Mouse (Mus musculus) myocyte (in vitro differentiated cells): ENCODE results near the gene Tmem132a. TPM values are rescaled to one million over a fixed set of nuclear protein-coding genes. Genes with fewer than 3 reads are reported as not detected.

ENCODE experiments used
- H3K27me3 ChIP-seq: one replicate; pipeline ENCODE4 v1.6.1; 2011; ENCODE audit not compliant: control insufficient read depth, insufficient read depth, insufficient read length
- H3K36me3 ChIP-seq: one replicate; pipeline ENCODE4 v1.6.1; 2011; ENCODE audit not compliant: control insufficient read depth, insufficient read depth
- H3K4me2 ChIP-seq: one replicate; pipeline ENCODE4 v1.6.1; 2011; ENCODE audit warnings: low read depth, control low read depth
- H3K4me3 ChIP-seq: one replicate; pipeline ENCODE4 v1.5.1; 2011; ENCODE audit warnings: mild to moderate bottlenecking, control low read depth, moderate library complexity
- H3K79me2 ChIP-seq: one replicate; pipeline ENCODE4 v1.6.1; 2011; ENCODE audit not compliant: control insufficient read depth, insufficient read depth
- H3ac ChIP-seq: one replicate; pipeline ENCODE4 v1.6.1; 2011; ENCODE audit not compliant: control insufficient read depth, insufficient read length
- CEBPB ChIP-seq: IDR thresholded peaks from 2 replicates; pipeline ENCODE4 v1.6.1; 2011; ENCODE audit warnings: mild to moderate bottlenecking, moderate library complexity; ENCODE audit not compliant: poor library complexity, insufficient read depth, severe bottlenecking
- E2F4 ChIP-seq: IDR thresholded peaks from one replicate; pipeline ENCODE4 v1.6.1; 2011; ENCODE audit warnings: mild to moderate bottlenecking, control low read depth, moderate library complexity; ENCODE audit not compliant: insufficient read depth
- MAX ChIP-seq: IDR thresholded peaks from one replicate; pipeline ENCODE4 v1.6.1; 2011; ENCODE audit warnings: low read depth, mild to moderate bottlenecking, control low read depth
- MYOD1 ChIP-seq, 3 experiments: IDR thresholded peaks; one replicate each; pipeline ENCODE4 v1.6.1; 2011; ENCODE audit warnings: control low read depth in 2 of 3, low read depth in 2 of 3, mild to moderate bottlenecking in 2 of 3, moderate library complexity in 1 of 3; ENCODE audit not compliant: insufficient read length in 2 of 3, control insufficient read depth in 1 of 3
- MYOG ChIP-seq, 3 experiments: IDR thresholded peaks; one replicate each; pipeline ENCODE4 v1.6.1; 2011; ENCODE audit warnings: control low read depth in 2 of 3, low read depth in 2 of 3, mild to moderate bottlenecking in 2 of 3; ENCODE audit not compliant: insufficient read length in 2 of 3, control insufficient read depth in 1 of 3, insufficient read depth in 1 of 3
- POLR2A ChIP-seq: IDR thresholded peaks from one replicate; pipeline ENCODE4 v1.6.1; 2011; ENCODE audit warnings: low read depth, mild to moderate bottlenecking, control low read depth, moderate library complexity; ENCODE audit not compliant: insufficient read length
- POLR2AphosphoS2 ChIP-seq: IDR thresholded peaks from one replicate; pipeline ENCODE4 v1.6.1; 2011; ENCODE audit warnings: low read depth, control low read depth; ENCODE audit not compliant: insufficient read length
- REST ChIP-seq: IDR thresholded peaks from one replicate; pipeline ENCODE4 v1.6.1; 2011; ENCODE audit warnings: mild to moderate bottlenecking, control low read depth, moderate library complexity; ENCODE audit not compliant: insufficient read depth, insufficient read length
- SRF ChIP-seq: IDR thresholded peaks from one replicate; pipeline ENCODE4 v1.6.1; 2011; ENCODE audit warnings: low read depth; ENCODE audit not compliant: control insufficient read depth, insufficient read length
- TCF12 ChIP-seq: IDR thresholded peaks from one replicate; pipeline ENCODE4 v1.6.1; 2011; ENCODE audit warnings: mild to moderate bottlenecking, control low read depth; ENCODE audit not compliant: poor library complexity, insufficient read depth, severe bottlenecking
- TCF3 ChIP-seq: IDR thresholded peaks from one replicate; pipeline ENCODE4 v1.6.1; 2011; ENCODE audit warnings: low read depth, control low read depth; ENCODE audit not compliant: insufficient read length
- USF1 ChIP-seq: IDR thresholded peaks from one replicate; pipeline ENCODE4 v1.6.1; 2011; ENCODE audit warnings: low read depth, mild to moderate bottlenecking, control low read depth, moderate library complexity
- polyA plus RNA-seq: library from polyadenylated mRNA; unstranded; fragments of >200 nt; fragmentation: generic; extraction: Trizol; gene quantifications from one replicate; pipeline ENCODE4 v1.2.1, GENCODE M21; 2012; ENCODE audit warnings: missing spikeins

The Tmem132a gene
- 118 TPM for polyA plus RNA-seq

GRCm38 (mm10) chr19:10869886-10870527, at the start of gene Tmem132a:
Tmem132a (minus strand) TSS chr19:10869940.
- Histone ChIP-seq H3K27me3 (no peaks in the 10 kb centered on the region), H3K4me2 (peak within 1 kb of the TSS; percentile 83), H3ac (peak within 1 kb of the TSS; percentile 55), H3K79me2 (peaks cover 31% of the 10 kb centered on the region), H3K36me3 (peaks cover 28% of the 10 kb centered on the region), H3K4me3 (peak within 1 kb of the TSS; percentile 76)
- TF ChIP-seq CEBPB (no peak), MYOG (IDR thresholded peaks at IDR 0.05; ENCODE audit: control insufficient read depth in 1 of 3, insufficient read depth in 1 of 3, insufficient read length in 2 of 3, low read depth in 2 of 3) (no peak), TCF3 (no peak), SRF (no peak), TCF12 (no peak), MAX (no peak), REST (no peak), POLR2AphosphoS2 (no peak), MYOD1 (IDR thresholded peaks at IDR 0.05; ENCODE audit: control insufficient read depth in 1 of 3, insufficient read length in 2 of 3, low read depth in 2 of 3) (no peak), POLR2A (no peak), USF1 (no peak), E2F4 (no peak)

GRCm38 (mm10) chr19:10918321-10918991, 48.7 kb upstream of the Tmem132a start:
- Histone ChIP-seq H3K36me3 (no peaks in the 10 kb centered on the region), H3K4me3 (no peak overlapping the region), H3K79me2 (no peaks in the 10 kb centered on the region), H3K27me3 (peaks cover 10% of the 10 kb centered on the region), H3ac (no peak overlapping the region), H3K4me2 (no peak overlapping the region)
- TF ChIP-seq MYOD1 (IDR thresholded peaks at IDR 0.05; ENCODE audit: control insufficient read depth in 1 of 3, insufficient read length in 2 of 3, low read depth in 2 of 3), result no peak
- no peak for TF ChIP-seq MAX
- TF ChIP-seq TCF3, result no peak
- no peak for TF ChIP-seq MYOG (IDR thresholded peaks at IDR 0.05; ENCODE audit: control insufficient read depth in 1 of 3, insufficient read depth in 1 of 3, insufficient read length in 2 of 3, low read depth in 2 of 3)
- TF ChIP-seq USF1, result no peak
- TF ChIP-seq E2F4, result no peak
- TF ChIP-seq POLR2A, result no peak
- no peak for TF ChIP-seq REST
- no peak for TF ChIP-seq CEBPB

GRCm38 (mm10) chr19:10916506-10916905, 46.8 kb upstream of the Tmem132a start:
- H3K4me2 ChIP-seq, result no peak overlapping the region
- H3K4me3 ChIP-seq, result no peak overlapping the region
- peaks cover 10% of the 10 kb centered on the region for H3K27me3 ChIP-seq
- TF ChIP-seq CEBPB (no peak), MYOD1 (IDR thresholded peaks at IDR 0.05; ENCODE audit: control insufficient read depth in 1 of 3, insufficient read length in 2 of 3, low read depth in 2 of 3) (no peak), REST (no peak), MAX (no peak), POLR2AphosphoS2 (no peak), MYOG (IDR thresholded peaks at IDR 0.05; ENCODE audit: control insufficient read depth in 1 of 3, insufficient read depth in 1 of 3, insufficient read length in 2 of 3, low read depth in 2 of 3) (no peak), TCF12 (no peak), USF1 (no peak), TCF3 (no peak), E2F4 (no peak), SRF (no peak), POLR2A (no peak)
- no peaks in the 10 kb centered on the region for H3K36me3 ChIP-seq
- H3ac ChIP-seq, result no peak overlapping the region
- H3K79me2 ChIP-seq, result no peaks in the 10 kb centered on the region

GRCm38 (mm10) chr19:10914870-10915269, 45.1 kb upstream of the Tmem132a start:
- Histone ChIP-seq H3ac (no peak overlapping the region), H3K4me3 (no peak overlapping the region), H3K4me2 (no peak overlapping the region), H3K36me3 (no peaks in the 10 kb centered on the region), H3K27me3 (peaks cover 10% of the 10 kb centered on the region), H3K79me2 (no peaks in the 10 kb centered on the region)
- TF ChIP-seq SRF, result no peak

- H3K36me3 ChIP-seq, result no peaks in the 10 kb centered on the region
- no peak overlapping the region for H3ac ChIP-seq
- H3K79me2 ChIP-seq, result no peaks in the 10 kb centered on the region
- TF ChIP-seq E2F4 (no peak), CEBPB (no peak), MAX (no peak), POLR2A (no peak), POLR2AphosphoS2 (no peak), MYOD1 (IDR thresholded peaks at IDR 0.05; ENCODE audit: control insufficient read depth in 1 of 3, insufficient read length in 2 of 3, low read depth in 2 of 3) (no peak), TCF3 (no peak), REST (no peak), SRF (no peak), USF1 (no peak), TCF12 (no peak), MYOG (IDR thresholded peaks at IDR 0.05; ENCODE audit: control insufficient read depth in 1 of 3, insufficient read depth in 1 of 3, insufficient read length in 2 of 3, low read depth in 2 of 3) (no peak)
- H3K27me3 ChIP-seq, result peaks cover 10% of the 10 kb centered on the region
- no peak overlapping the region for H3K4me2 ChIP-seq
- H3K4me3 ChIP-seq, result no peak overlapping the region
Observed at GRCm38 (mm10) chr19:10914291-10914690, 44.6 kb upstream of the Tmem132a start.
